6 mouse cellular contexts compared by ENCODE assay signal in genomic region chr2:169841442-169841841, GRCm38 (mm10).
"Had no signal": no experiment of that assay in that cellular context is flagged by ENCODE, and none has a peak within 500 bp of the region (broad histone marks: within the 10 kb centered on the region; RNA-seq: fewer than 3 reads in every experiment).

No protein-coding gene starts in this region.

- DNase-seq: kidney, postnatal 14 days; kidney, postnatal 4 days; liver, postnatal 0 days; lung, embryonic 14.5 days; thymus, adult 18-20 months; thymus, postnatal 36 days had no signal
